Mouse (Mus musculus) lung, postnatal 0 days (tissue): Measurements from ENCODE around the gene Gpha2. TPM values are rescaled to one million over a fixed set of nuclear protein-coding genes. Genes with fewer than 3 reads are reported as not detected.
A peak's percentile ranks its signal among the peaks of the same experiment; 100 is the strongest.

Source experiments
- ATAC-seq: fragments of 200-750 bp; cut with Nextera tagmentation; 2 replicates; pipeline ENCODE4 v1.8.0; 2017; ENCODE audit warnings: moderate library complexity
- DNase-seq: peaks from one replicate; pipeline ENCODE4 v3.0.0-alpha.2; 2016; ENCODE audit warnings: low spot score
- H3K27ac ChIP-seq: fragments of 300-500 bp; sonication (generic); 2 replicates; pipeline ENCODE4 v1.5.1; 2014; ENCODE audit warnings: antibody characterized with exemption, mild to moderate bottlenecking, low read length, mixed read lengths
- H3K27me3 ChIP-seq: fragments of 300-500 bp; sonication (generic); replicated peaks from 2 replicates; pipeline ENCODE4 v1.6.1; 2014; ENCODE audit warnings: low read length, mixed read lengths; ENCODE audit not compliant: insufficient read depth
- H3K36me3 ChIP-seq: fragments of 300-500 bp; sonication (generic); 2 replicates; pipeline ENCODE4 v1.6.1; 2014; ENCODE audit warnings: low read length, mixed read lengths; ENCODE audit not compliant: insufficient read depth
- H3K4me1 ChIP-seq: fragments of 300-500 bp; sonication (generic); 2 replicates; pipeline ENCODE4 v1.6.1; 2014; ENCODE audit warnings: antibody characterized with exemption, low read depth, low read length, mixed read lengths; ENCODE audit not compliant: insufficient read depth
- H3K4me2 ChIP-seq: fragments of 300-500 bp; sonication (generic); replicated peaks from 2 replicates; pipeline ENCODE4 v1.6.1; 2014; ENCODE audit warnings: low read depth, mild to moderate bottlenecking, low read length, moderate library complexity, mixed read lengths
- H3K4me3 ChIP-seq: fragments of 300-500 bp; sonication (generic); 2 replicates; pipeline ENCODE4 v1.5.1; 2014; ENCODE audit warnings: low read depth, low read length
- H3K9ac ChIP-seq: fragments of 300-500 bp; sonication (generic); replicated peaks from 2 replicates; pipeline ENCODE4 v1.6.1; 2014; ENCODE audit warnings: low read depth, mild to moderate bottlenecking
- H3K9me3 ChIP-seq: fragments of 300-500 bp; sonication (generic); 2 replicates; pipeline ENCODE4 v1.6.1; 2016; ENCODE audit warnings: low read length, mixed read lengths
- CTCF ChIP-seq: IDR thresholded peaks from 2 replicates; pipeline ENCODE4 v1.5.1; 2016; ENCODE audit warnings: antibody characterized with exemption, mild to moderate bottlenecking
- EP300 ChIP-seq: IDR thresholded peaks from 2 replicates; pipeline ENCODE4 v1.6.1; 2016; ENCODE audit warnings: antibody characterized with exemption, mild to moderate bottlenecking, control low read depth
- WGBS: fragments of 180-500 bp; shearing (Covaris S2); extraction: QIAGEN DNeasy Blood & Tissue Kit; methylation state at CpG from one replicate; pipeline ENCODE4 v1.1.7; 2014; 5-methylcytosine and 5-hydroxymethylcytosine counted together
- polyA plus RNA-seq: library from polyadenylated mRNA; unstranded; fragments of >200 nt; fragmentation: Nextera tagmentation; extraction: Ambion mirVana; gene quantifications from 2 replicates; pipeline ENCODE4 v1.2.1, GENCODE M21; 2015

Gpha2 gene
- polyA plus RNA-seq, 1 experiment from 2014 or later: 0.55 TPM

GRCm38 (mm10) chr19:6240725-6241124, 14.5 kb downstream of the Gpha2 start:
- TF ChIP-seq EP300: no peak
- TF ChIP-seq CTCF: no peak
- ATAC-seq (no peak), DNase-seq (no peak)
- H3K4me2 ChIP-seq: no peak overlapping the region; the same call in 1 of the 2 replicates
- H3K27me3 ChIP-seq: no peaks in the 10 kb centered on the region
- no peak overlapping the region for H3K9ac ChIP-seq
- H3K27ac ChIP-seq: no peak overlapping the region
- H3K9me3 ChIP-seq: no peaks in the 10 kb centered on the region
- H3K4me3 ChIP-seq: no peak overlapping the region
- no peaks in the 10 kb centered on the region for H3K36me3 ChIP-seq
- WGBS: 26% methylated on average over 5 of the region's 5 CpGs
- peaks cover 4% of the 10 kb centered on the region; the same call in 1 of the 2 replicates for H3K4me1 ChIP-seq

DNA sequence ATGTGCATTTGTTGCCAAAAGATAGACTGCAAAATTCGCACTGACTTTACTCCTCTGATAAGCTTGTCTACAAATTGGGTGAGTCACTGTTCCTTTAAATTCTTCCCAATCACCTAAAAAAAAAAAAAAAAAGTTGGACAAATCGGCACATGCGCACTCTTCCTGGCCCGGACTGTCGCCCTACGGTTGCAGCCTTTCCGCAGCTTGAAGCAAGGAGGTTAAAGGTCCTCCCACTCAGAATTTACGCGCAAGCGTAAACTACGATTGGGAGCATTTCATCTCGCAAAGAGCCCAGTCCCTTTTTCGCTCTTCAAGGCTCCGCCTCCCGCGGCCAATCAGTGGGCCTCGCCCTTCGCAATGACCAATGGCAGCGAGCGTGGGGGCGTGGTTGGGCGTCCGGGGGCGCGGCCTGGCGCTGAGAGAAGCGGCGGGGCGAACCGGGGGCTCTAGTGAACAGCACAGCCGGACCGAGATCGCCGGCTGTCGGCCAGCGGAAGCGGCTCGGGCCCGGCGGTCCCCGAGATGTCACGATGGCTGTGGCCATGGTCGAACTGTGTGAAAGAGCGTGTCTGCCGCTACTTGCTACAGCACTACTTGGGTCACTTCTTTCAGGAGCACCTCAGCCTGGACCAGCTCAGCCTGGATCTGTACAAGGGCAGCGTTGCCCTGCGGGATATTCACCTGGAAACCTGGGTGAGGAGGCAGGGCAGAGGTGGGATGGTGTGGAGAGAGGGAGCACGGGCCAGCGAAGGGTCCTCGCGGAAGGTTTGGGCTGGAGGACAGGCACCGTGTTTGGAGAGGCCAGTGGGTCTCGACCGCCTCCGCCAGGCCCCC, 15.3 kb downstream of the Gpha2 start, which contains the start of gene Atg2a:
Gene Atg2a, plus strand, starts transcription at position 395 of the 834 bp plus-strand sequence.
- peak; percentile 95 for ATAC-seq
- Histone ChIP-seq H3K4me2 (peak within 1 kb of the TSS; percentile 91), H3K9ac (peak within 1 kb of the TSS; percentile 89), H3K36me3 (0 out of 2 replicates have a peak, but pooled peaks cover 7% of the 10 kb centered on the region), H3K27ac (peak within 1 kb of the TSS; percentile 88), H3K4me1 (peaks cover 4% of the 10 kb centered on the region; the same call in 1 of the 2 replicates), H3K9me3 (no peaks in the 10 kb centered on the region), H3K4me3 (peak within 1 kb of the TSS; percentile 85), H3K27me3 (no peaks in the 10 kb centered on the region)
- WGBS: under 1% methylated on average over 53 of the region's 55 CpGs
- DNase-seq: peak; percentile 100
- TF ChIP-seq CTCF: peak; percentile 42
- no peak for TF ChIP-seq EP300

GRCm38 (mm10) chr19:6242281-6242680, 16.1 kb downstream of the Gpha2 start:
- Histone ChIP-seq H3K27me3 (no peaks in the 10 kb centered on the region), H3K27ac (peak overlapping the region; percentile 88), H3K9ac (peak overlapping the region; percentile 89), H3K36me3 (peaks cover 13% of the 10 kb centered on the region; the same call in 1 of the 2 replicates), H3K4me2 (peak overlapping the region; percentile 91), H3K4me1 (peaks cover 4% of the 10 kb centered on the region; the same call in 1 of the 2 replicates), H3K9me3 (no peaks in the 10 kb centered on the region), H3K4me3 (peak overlapping the region; percentile 85)
- DNase-seq: peak; percentile 92
- WGBS: 0% methylated on average over 4 of the region's 4 CpGs
- ATAC-seq: peak; percentile 50
- TF ChIP-seq CTCF (no peak), EP300 (no peak; the same call in 1 of the 2 replicates)

DNA sequence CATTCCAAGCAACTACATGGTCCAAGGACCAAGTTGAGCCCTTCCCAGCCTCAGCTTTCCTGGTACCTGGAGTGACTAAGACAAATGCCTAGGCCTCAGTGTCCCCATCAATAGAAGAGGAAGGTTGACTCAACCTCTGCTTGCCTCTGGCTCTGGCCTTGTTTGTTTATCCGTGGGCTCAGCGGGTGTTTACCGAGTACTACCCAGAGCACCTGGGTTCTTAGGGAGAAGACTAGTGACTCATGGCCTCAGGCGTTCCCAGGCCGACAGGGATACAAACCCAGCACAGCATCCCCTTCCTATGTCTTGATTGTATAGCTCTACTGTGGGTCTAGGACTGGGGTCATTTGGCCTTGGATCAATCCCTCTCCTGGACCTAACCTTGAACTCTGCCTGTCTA, 17.0 kb downstream of the Gpha2 start:
- DNase-seq (no peak), ATAC-seq (no peak)
- H3K4me1 ChIP-seq: peaks cover 4% of the 10 kb centered on the region; the same call in 1 of the 2 replicates
- no peak overlapping the region for H3K4me3 ChIP-seq
- H3K9me3 ChIP-seq: no peaks in the 10 kb centered on the region
- H3K27me3 ChIP-seq: no peaks in the 10 kb centered on the region
- peaks cover 22% of the 10 kb centered on the region for H3K36me3 ChIP-seq
- H3K4me2 ChIP-seq: no peak overlapping the region
- no peak for TF ChIP-seq CTCF
- no peak for TF ChIP-seq EP300
- no peak overlapping the region for H3K9ac ChIP-seq
- 75% methylated on average over 5 of the region's 5 CpGs for WGBS
- H3K27ac ChIP-seq: no peak overlapping the region

- DNase-seq (no peak), ATAC-seq (no peak)
- no peak overlapping the region for H3K4me3 ChIP-seq
- no peaks in the 10 kb centered on the region for H3K9me3 ChIP-seq
- no peak for TF ChIP-seq CTCF
- no peak for TF ChIP-seq EP300
- no peak overlapping the region for H3K27ac ChIP-seq
- H3K9ac ChIP-seq: no peak overlapping the region
- peaks cover 29% of the 10 kb centered on the region for H3K36me3 ChIP-seq
- no peaks in the 10 kb centered on the region for H3K27me3 ChIP-seq
- 32% methylated on average over 1 of the region's 1 CpGs for WGBS
- H3K4me2 ChIP-seq: no peak overlapping the region
- H3K4me1 ChIP-seq: peaks cover 4% of the 10 kb centered on the region; the same call in 1 of the 2 replicates
Measured at GRCm38 (mm10) chr19:6245806-6246205, 19.6 kb downstream of the Gpha2 start.

GRCm38 (mm10) chr19:6247526-6248300, 21.5 kb downstream of the Gpha2 start:
- Histone ChIP-seq H3K9ac (no peak overlapping the region), H3K27ac (no peak overlapping the region), H3K4me3 (no peak overlapping the region), H3K36me3 (peaks cover 46% of the 10 kb centered on the region), H3K4me1 (peaks cover 1% of the 10 kb centered on the region; the same call in 1 of the 2 replicates), H3K27me3 (no peaks in the 10 kb centered on the region), H3K9me3 (no peaks in the 10 kb centered on the region), H3K4me2 (no peak overlapping the region)
- DNase-seq: no peak
- no peak for ATAC-seq
- no peak for TF ChIP-seq CTCF
- no peak for TF ChIP-seq EP300
- 90% methylated on average over 29 of the region's 29 CpGs for WGBS
